Mouse (Mus musculus) T-helper 17 cell (primary cell): ENCODE measurements around the gene Hnrnpu.
"Not testable (repeated sequence)": the region's sequence is repeated elsewhere in the genome, so short reads cannot be mapped to it uniquely, and the experiment has no call there.

Experiments used
- in situ Hi-C, 2 experiments: fragments of 300-600 bp; cut with MboI, MseI; formaldehyde crosslinking; loops; 1 replicate in 1 of 2; 2 replicates in 1 of 2; pipeline ENCODE4 v1.15.1; 2025; ENCODE audit warnings: high pct_unique_total_duplicates in 2 of 2

Hnrnpu gene

GRCm38 (mm10) chr1:178317275-178318001, 20.2 kb downstream of the Hnrnpu start:
- in situ Hi-C loops: loop anchor here (10.0 kb wide), 2 partner anchors 333 to 513 kb away; partner anchors contain the start of gene Catspere2 (in 1 of the 2)

- in situ Hi-C loops: loop anchor here (5.0 to 10.0 kb wide), 3 partner anchors 117 to 509 kb away; partner anchors contain the start of gene Catspere2 (in 1 of the 2)
These were observed 23.4 kb downstream of the Hnrnpu start for GRCm38 (mm10) chr1:178314236-178314635.

- in situ Hi-C loops: loop anchor here (5.0 to 10.0 kb wide), 3 partner anchors 116 to 508 kb away; partner anchors contain the start of gene Catspere2 (in 1 of the 2)
These were observed 24.5 kb downstream of the Hnrnpu start for GRCm38 (mm10) chr1:178313039-178313597.

GRCm38 (mm10) chr1:178310128-178310527, 27.5 kb downstream of the Hnrnpu start:
- in situ Hi-C loops: loop anchor here (5.0 to 10.0 kb wide), 3 partner anchors 113 to 505 kb away; partner anchors contain the start of gene Catspere2 (in 1 of the 2)

GRCm38 (mm10) chr1:178309487-178309886, 28.1 kb downstream of the Hnrnpu start:
- in situ Hi-C loops: loop anchor here (5.0 to 10.0 kb wide), 2 partner anchors 167 to 365 kb away; no protein-coding TSS in a partner anchor

- in situ Hi-C loops: loop anchor here (5.0 to 10.0 kb wide), 4 partner anchors 46 to 359 kb away; no protein-coding TSS in a partner anchor
These were observed 34.2 kb downstream of the Hnrnpu start for GRCm38 (mm10) chr1:178303425-178303824.

GRCm38 (mm10) chr1:178301261-178301660, 36.3 kb downstream of the Hnrnpu start:
- in situ Hi-C loops: loop anchor here (5.0 to 10.0 kb wide), 4 partner anchors 44 to 356 kb away; no protein-coding TSS in a partner anchor

- in situ Hi-C loops: no loop called here
These were observed 43.5 kb downstream of the Hnrnpu start for GRCm38 (mm10) chr1:178294051-178294450.

GRCm38 (mm10) chr1:178291716-178292115, 45.9 kb downstream of the Hnrnpu start:
- in situ Hi-C loops: no loop called here

- in situ Hi-C loops: no loop called here
These were observed 49.9 kb downstream of the Hnrnpu start for GRCm38 (mm10) chr1:178287601-178288176.

GRCm38 (mm10) chr1:178283946-178284720, 53.5 kb downstream of the Hnrnpu start:
- in situ Hi-C loops: no loop called here

- in situ Hi-C loops: not testable (repeated sequence)
These were observed 54.3 kb downstream of the Hnrnpu start for GRCm38 (mm10) chr1:178283314-178283713.

- in situ Hi-C loops: no loop called here
These were observed 61.3 kb downstream of the Hnrnpu start for GRCm38 (mm10) chr1:178276054-178276911.

GRCm38 (mm10) chr1:178275738-178276053, 61.9 kb downstream of the Hnrnpu start:
- in situ Hi-C loops: no loop called here

GRCm38 (mm10) chr1:178275174-178275730, 62.3 kb downstream of the Hnrnpu start:
- in situ Hi-C loops: no loop called here
